Mouse (Mus musculus): ENCODE measurements around the gene Dnmbp.

- TF ChIP-seq POLR2A (IDR thresholded peaks at IDR 0.05; ENCODE audit: control insufficient read depth, extremely low read depth, insufficient read depth, low read length, poor library complexity) (no peak), CTCF (IDR thresholded peaks at IDR 0.05; ENCODE audit: borderline replicate concordance, control insufficient read depth, extremely low read depth, insufficient read depth, low read length, poor library complexity) (no peak)
Observed at GRCm38 (mm10) chr19:43922963-43923362, 17.0 kb downstream of the Dnmbp start.

All from thymus, adult 2 months (tissue).